ENCODE assay signal across 18 mouse cellular contexts in the genomic region with DNA sequence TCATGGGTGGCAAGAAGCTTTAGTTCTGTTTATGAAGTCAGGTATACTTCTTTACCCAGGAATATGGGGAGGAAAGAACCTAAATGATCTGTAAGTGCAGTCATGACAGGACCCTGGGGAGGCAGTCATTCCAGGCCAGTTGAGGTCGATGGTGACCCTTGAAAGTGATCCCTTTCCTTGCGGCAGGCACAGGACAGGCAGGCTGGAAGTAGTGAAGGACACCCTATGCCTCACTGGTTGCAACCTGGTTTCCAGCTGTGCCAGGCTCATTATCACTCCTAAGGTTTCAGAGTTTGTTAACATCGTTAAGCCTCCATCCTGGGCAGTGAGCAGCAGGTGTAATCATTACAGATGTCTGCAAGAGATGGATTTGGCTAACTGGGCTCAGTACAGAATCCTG.
"Had no signal": no experiment of that assay in that cellular context is flagged by ENCODE, and none has a peak within 500 bp of the region (broad histone marks: within the 10 kb centered on the region; RNA-seq: fewer than 3 reads in every experiment).

No protein-coding gene starts in this region.

- H3K9me3 ChIP-seq: liver, embryonic 15.5 days; midbrain, embryonic 10.5 days; midbrain, embryonic 13.5 days; neural tube, embryonic 13.5 days; neural tube, embryonic 15.5 days had no signal

- ATAC-seq: liver, postnatal 0 days; midbrain, embryonic 13.5 days; midbrain, embryonic 16.5 days had no signal

- H3K9ac ChIP-seq: liver, embryonic 15.5 days; liver, postnatal 0 days; lung, embryonic 14.5 days; midbrain, embryonic 13.5 days; neural tube, embryonic 13.5 days; neural tube, embryonic 15.5 days had no signal

- H3K36me3 ChIP-seq: liver, embryonic 15.5 days had no signal

- H3K27ac ChIP-seq: liver, embryonic 15.5 days; midbrain, embryonic 10.5 days; midbrain, embryonic 13.5 days; neural tube, embryonic 13.5 days; neural tube, embryonic 15.5 days had no signal

- H3K27me3 ChIP-seq: liver, embryonic 15.5 days; midbrain, embryonic 13.5 days; neural tube, embryonic 13.5 days; neural tube, embryonic 15.5 days had no signal

- H3K4me2 ChIP-seq: liver, embryonic 15.5 days; lung, embryonic 14.5 days; midbrain, embryonic 13.5 days; neural tube, embryonic 13.5 days; neural tube, embryonic 15.5 days had no signal

- H3K4me1 ChIP-seq: liver, embryonic 15.5 days; midbrain, embryonic 10.5 days; midbrain, embryonic 13.5 days had no signal

- H3K4me3 ChIP-seq: liver, embryonic 15.5 days; midbrain, embryonic 10.5 days; midbrain, embryonic 13.5 days; myocyte; neural tube, embryonic 13.5 days; neural tube, embryonic 15.5 days had no signal

- DNase-seq: liver, postnatal 0 days; lung, embryonic 14.5 days; lung, postnatal 10 days; lung, postnatal 4 days; right cerebral cortex, adult 18-20 months; right cerebral cortex, postnatal 25 days; right cerebral cortex, postnatal 4 days; spleen, adult 18-20 months; thymus, adult 18-20 months; thymus, postnatal 14 days; thymus, postnatal 36 days had no signal
